ENCODE assay signal across 9 mouse cellular contexts in the genomic region with DNA sequence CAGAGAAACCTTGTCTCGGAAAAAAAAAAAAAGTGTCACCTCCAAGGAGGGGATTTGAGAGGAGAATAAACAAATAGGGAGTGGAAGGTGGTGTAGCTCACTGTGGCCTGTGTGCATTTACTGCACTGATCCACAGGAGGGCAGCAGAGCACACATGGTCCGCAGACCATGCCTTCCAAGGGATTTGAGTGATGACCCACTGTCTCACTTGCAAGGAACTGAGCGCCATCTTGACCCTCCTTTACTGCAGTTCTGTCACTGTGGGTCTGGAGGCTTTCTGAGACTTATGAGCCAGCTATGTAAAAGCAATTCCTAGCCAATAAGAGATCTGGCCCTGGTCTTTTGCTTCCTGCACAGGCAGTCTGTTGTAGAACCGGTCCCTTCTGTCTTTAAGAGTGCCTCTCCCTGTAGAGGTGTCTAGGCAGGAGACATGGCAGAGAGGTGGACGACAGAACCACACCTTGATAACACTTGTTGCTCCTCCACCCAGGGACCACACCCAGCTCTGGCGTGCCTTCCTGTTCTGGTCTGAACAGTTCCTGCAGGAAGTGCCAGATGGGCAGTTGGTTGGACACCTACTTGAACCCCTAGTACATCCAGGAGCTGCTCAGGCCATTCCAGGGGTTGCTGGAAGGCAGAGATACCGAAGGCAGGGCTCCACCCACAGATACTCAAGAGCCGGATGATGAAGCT. TPM values are rescaled to one million over a fixed set of nuclear protein-coding genes. Genes with fewer than 3 reads are reported as not detected.
DNase-seq lines count a peak whose midpoint lies in the region; ATAC-seq and TF ChIP-seq lines count a peak whose summit lies in the region.
"Had no signal": no experiment of that assay in that cellular context is flagged by ENCODE, and none has a peak within 500 bp of the region (broad histone marks: within the 10 kb centered on the region; RNA-seq: fewer than 3 reads in every experiment).

No protein-coding gene starts in this region.

- peaks cover 14% of the 10 kb centered on the region for H3K27me3 ChIP-seq in heart, embryonic 11.5 days (ENCODE audit: control insufficient read depth, insufficient read depth, low read length)
- H3K27me3 ChIP-seq in kidney, postnatal 0 days (ENCODE audit: insufficient read depth, low read length): no peaks in the 10 kb centered on the region

- DNase-seq in heart, adult 11 months: peak; percentile 93
- peak; percentile 63 to 69 for DNase-seq in B cell, adult 2 months
- DNase-seq in brain, adult 2 months (ENCODE audit: low read depth, low spot score): peak; percentile 84
- DNase-seq in kidney, postnatal 0 days (ENCODE audit: low spot score): peak; percentile 88
- DNase-seq in lung, postnatal 25 days (ENCODE audit: low spot score): peak; percentile 59
- DNase-seq in spleen, postnatal 36 days (ENCODE audit: low spot score in 2 of 2): peak; percentile 30 to 47

- no peak overlapping the region for H3K9ac ChIP-seq in heart, embryonic 11.5 days (ENCODE audit: low read depth, low read length)
- no peak overlapping the region for H3K9ac ChIP-seq in kidney, postnatal 0 days (ENCODE audit: low read depth, low read length)
- H3K9ac ChIP-seq: limb, embryonic 12.5 days had no signal

- WGBS in heart, embryonic 11.5 days (ENCODE audit: insufficient replicate concordance): 46% methylated on average over 8 of the region's 8 CpGs
- 49% methylated on average over 8 of the region's 8 CpGs for WGBS in kidney, postnatal 0 days

- no peaks in the 10 kb centered on the region for H3K9me3 ChIP-seq in heart, embryonic 11.5 days (replicated peaks; ENCODE audit: control insufficient read depth, low read length)
- H3K9me3 ChIP-seq in kidney, postnatal 0 days (replicated peaks; ENCODE audit: low read length): no peaks in the 10 kb centered on the region
- H3K9me3 ChIP-seq: limb, embryonic 12.5 days had no signal

- H3K27ac ChIP-seq in heart, embryonic 11.5 days (ENCODE audit: low read depth, low read length): no peak overlapping the region
- H3K27ac ChIP-seq in kidney, postnatal 0 days: no peak overlapping the region
- H3K27ac ChIP-seq: limb, embryonic 12.5 days had no signal

- no peak overlapping the region for H3K4me3 ChIP-seq in heart, embryonic 11.5 days (ENCODE audit: low read depth, low read length)
- no peak overlapping the region for H3K4me3 ChIP-seq in kidney, postnatal 0 days (replicated peaks; ENCODE audit: low read depth, low read length)
- H3K4me3 ChIP-seq: limb, embryonic 12.5 days had no signal

- no peaks in the 10 kb centered on the region for H3K36me3 ChIP-seq in heart, embryonic 11.5 days (ENCODE audit: control insufficient read depth, insufficient read depth, low read length)
- H3K36me3 ChIP-seq in kidney, postnatal 0 days (ENCODE audit: insufficient read depth, low read length): no peaks in the 10 kb centered on the region
- H3K36me3 ChIP-seq: limb, embryonic 12.5 days had no signal

- peak; percentile 95 for TF ChIP-seq CTCF in kidney, postnatal 0 days (IDR thresholded peaks at IDR 0.05; ENCODE audit: low read depth)

- H3K4me1 ChIP-seq in heart, embryonic 11.5 days (ENCODE audit: control insufficient read depth, insufficient read depth, low read length): peaks cover 4% of the 10 kb centered on the region; the same call in 1 of the 2 replicates
- H3K4me1 ChIP-seq in kidney, postnatal 0 days (replicated peaks; ENCODE audit: insufficient read depth, low read length): peaks cover 8% of the 10 kb centered on the region; the same call in 1 of the 2 replicates

- ATAC-seq in heart, embryonic 11.5 days (replicated peaks; ENCODE audit: insufficient number of reproducible peaks, low FRiP score, low TSS enrichment): no peak
- peak; percentile 77 for ATAC-seq in erythroid progenitor cell, adult 5-6 weeks (replicated peaks; ENCODE audit: low FRiP score, poor library complexity, severe bottlenecking)
- ATAC-seq in kidney, postnatal 0 days (replicated peaks; ENCODE audit: low FRiP score, low read depth): no peak

- H3K4me2 ChIP-seq in heart, embryonic 11.5 days: no peak overlapping the region
- no peak overlapping the region for H3K4me2 ChIP-seq in kidney, postnatal 0 days (ENCODE audit: low read length)
- H3K4me2 ChIP-seq: limb, embryonic 12.5 days had no signal

RNA-seq across cellular contexts. Expression of gene Plekha6, which starts 13.6 kb away (rescaled TPM):
- 13.6 and 14.8 TPM in 2 replicates for polyA plus RNA-seq in heart, embryonic 11.5 days (2014; fragmentation: Nextera tagmentation; extraction: Ambion mirVana)
- total RNA-seq in erythroid progenitor cell, adult 5-6 weeks (2015; ENCODE audit: low replicate concordance): 0.36 TPM in 1 of 2 replicates, not detected in the other
- 0.51 TPM in 1 of 2 replicates, not detected in the other for total RNA-seq in erythroid progenitor cell, adult 5-6 weeks (2017; ENCODE audit: low replicate concordance)
- 8.1 and 8.8 TPM in 2 replicates for polyA plus RNA-seq in kidney, postnatal 0 days (2015; fragmentation: Nextera tagmentation; extraction: Ambion mirVana)

RNA-seq across cellular contexts. Expression of gene Ppp1r15b, which starts 46.7 kb away (rescaled TPM):
- 33.6 and 40.8 TPM in 2 replicates for polyA plus RNA-seq in heart, embryonic 11.5 days (2014; fragmentation: Nextera tagmentation; extraction: Ambion mirVana)
- 131 and 152 TPM in 2 replicates for total RNA-seq in erythroid progenitor cell, adult 5-6 weeks (2015; ENCODE audit: low replicate concordance)
- total RNA-seq in erythroid progenitor cell, adult 5-6 weeks (2017; ENCODE audit: low replicate concordance): 227 and 245 TPM in 2 replicates
- 27.2 and 29.5 TPM in 2 replicates for polyA plus RNA-seq in kidney, postnatal 0 days (2015; fragmentation: Nextera tagmentation; extraction: Ambion mirVana)

Comparison
In these comparisons a context has a peak if more than half of its experiments do, and no peak if none do; other contexts are left out.
1. DNase-seq: peak in every context shown above with its lines; median percentile 93 in heart, adult 11 months; 88 in kidney, postnatal 0 days; 84 in brain, adult 2 months; 66 in B cell, adult 2 months; 59 in lung, postnatal 25 days; 38 in spleen, postnatal 36 days.